Mouse (Mus musculus) midbrain, embryonic 13.5 days (tissue): ENCODE measurements around the gene D030056L22Rik. TPM values are rescaled to one million over a fixed set of nuclear protein-coding genes. Genes with fewer than 3 reads are reported as not detected.
A peak's percentile ranks its signal among the peaks of the same experiment; 100 is the strongest.

Source experiments
- ATAC-seq: fragments of 200-750 bp; cut with Nextera tagmentation; 2 replicates; pipeline ENCODE4 v1.8.0; 2017; ENCODE audit warnings: mild to moderate bottlenecking, moderate TSS enrichment, moderate library complexity
- H3K27ac ChIP-seq: fragments of 300-500 bp; sonication (generic); 2 replicates; pipeline ENCODE4 v1.5.1; 2015; ENCODE audit warnings: inconsistent platforms, mild to moderate bottlenecking, moderate library complexity
- H3K27me3 ChIP-seq: fragments of 300-500 bp; sonication (generic); 2 replicates; pipeline ENCODE4 v1.6.1; 2015; ENCODE audit warnings: mild to moderate bottlenecking, inconsistent platforms
- H3K36me3 ChIP-seq: fragments of 300-500 bp; sonication (generic); 2 replicates; pipeline ENCODE4 v1.6.1; 2015; ENCODE audit warnings: mild to moderate bottlenecking, inconsistent platforms
- H3K4me1 ChIP-seq: fragments of 300-500 bp; sonication (generic); replicated peaks from 2 replicates; pipeline ENCODE4 v1.6.1; 2015; ENCODE audit warnings: inconsistent platforms
- H3K4me2 ChIP-seq: fragments of 300-500 bp; sonication (generic); replicated peaks from 2 replicates; pipeline ENCODE4 v1.6.1; 2015; ENCODE audit warnings: moderate library complexity, mild to moderate bottlenecking, inconsistent platforms
- H3K4me3 ChIP-seq: fragments of 300-500 bp; sonication (generic); replicated peaks from 2 replicates; pipeline ENCODE4 v1.5.1; 2015; ENCODE audit warnings: mild to moderate bottlenecking, inconsistent platforms
- H3K9ac ChIP-seq: fragments of 300-500 bp; sonication (generic); replicated peaks from 2 replicates; pipeline ENCODE4 v1.6.1; 2015; ENCODE audit warnings: mild to moderate bottlenecking, inconsistent platforms
- H3K9me3 ChIP-seq: fragments of 300-500 bp; sonication (generic); 2 replicates; pipeline ENCODE4 v1.6.1; 2016; ENCODE audit warnings: mild to moderate bottlenecking, inconsistent platforms
- WGBS: fragments of 180-500 bp; shearing (Covaris S2); methylation state at CpG from one replicate; pipeline ENCODE4 v1.1.7; 2015; 5-methylcytosine and 5-hydroxymethylcytosine counted together
- polyA plus RNA-seq: library from polyadenylated mRNA; unstranded; fragments of >200 nt; fragmentation: Nextera tagmentation; extraction: Ambion mirVana; gene quantifications from 2 replicates; pipeline ENCODE4 v1.2.1, GENCODE M21; 2015

The D030056L22Rik gene
- polyA plus RNA-seq, result 57.5 and 63.1 TPM in 2 replicates

GRCm38 (mm10) chr19:18712866-18713300, at the start of gene D030056L22Rik:
TSS of gene D030056L22Rik (plus strand) at chr19:18713193.
- peak; percentile 99 for ATAC-seq
- Histone ChIP-seq H3K4me3 (peak within 1 kb of the TSS; percentile 77), H3K27ac (peak within 1 kb of the TSS; percentile 92), H3K4me1 (peaks cover 29% of the 10 kb centered on the region), H3K9ac (peak within 1 kb of the TSS; percentile 81), H3K36me3 (no peaks in the 10 kb centered on the region; the same call in 1 of the 2 replicates), H3K4me2 (peak within 1 kb of the TSS; percentile 79), H3K27me3 (no peaks in the 10 kb centered on the region), H3K9me3 (no peaks in the 10 kb centered on the region)
- WGBS, result under 1% methylated on average over 49 of the region's 49 CpGs

GRCm38 (mm10) chr19:18663904-18664303, 49.1 kb upstream of the D030056L22Rik start:
- Histone ChIP-seq H3K4me3 (no peak overlapping the region), H3K36me3 (no peaks in the 10 kb centered on the region), H3K27ac (no peak overlapping the region), H3K9ac (no peak overlapping the region), H3K27me3 (no peaks in the 10 kb centered on the region), H3K4me1 (no peaks in the 10 kb centered on the region), H3K9me3 (no peaks in the 10 kb centered on the region), H3K4me2 (no peak overlapping the region)
- WGBS, result 79% methylated on average over 2 of the region's 2 CpGs
- ATAC-seq, result no peak

- H3K4me2 ChIP-seq, result no peak overlapping the region
- ATAC-seq, result no peak
These were observed 46.0 kb upstream of the D030056L22Rik start for GRCm38 (mm10) chr19:18666966-18667365.

GRCm38 (mm10) chr19:18669551-18669950, 43.4 kb upstream of the D030056L22Rik start:
- H3K9me3 ChIP-seq, result no peaks in the 10 kb centered on the region
- H3K27me3 ChIP-seq, result no peaks in the 10 kb centered on the region
- H3K36me3 ChIP-seq, result no peaks in the 10 kb centered on the region
- no peak overlapping the region for H3K9ac ChIP-seq
- no peak for ATAC-seq
- H3K4me1 ChIP-seq, result peaks cover 22% of the 10 kb centered on the region
- no peak overlapping the region for H3K4me3 ChIP-seq
- no peak overlapping the region for H3K4me2 ChIP-seq
- no peak overlapping the region for H3K27ac ChIP-seq
- WGBS, result 56% methylated on average over 7 of the region's 7 CpGs

More at GRCm38 (mm10) chr19:18666966-18667365, 46.0 kb upstream of the D030056L22Rik start:
- no peak overlapping the region for H3K9ac ChIP-seq
- H3K36me3 ChIP-seq, result no peaks in the 10 kb centered on the region
- H3K4me1 ChIP-seq, result peaks cover 5% of the 10 kb centered on the region
- H3K27ac ChIP-seq, result no peak overlapping the region
- no peaks in the 10 kb centered on the region for H3K27me3 ChIP-seq
- H3K4me3 ChIP-seq, result no peak overlapping the region
- no peaks in the 10 kb centered on the region for H3K9me3 ChIP-seq
- WGBS, result 72% methylated on average over 7 of the region's 7 CpGs

GRCm38 (mm10) chr19:18670608-18671007, 42.4 kb upstream of the D030056L22Rik start, which contains the start of gene Carnmt1:
TSS of gene Carnmt1 (plus strand) at chr19:18670764.
- Histone ChIP-seq H3K27me3 (no peaks in the 10 kb centered on the region), H3K4me1 (peaks cover 22% of the 10 kb centered on the region), H3K36me3 (no peaks in the 10 kb centered on the region), H3K27ac (peak within 1 kb of the TSS; percentile 77), H3K9ac (peak within 1 kb of the TSS; percentile 73), H3K9me3 (no peaks in the 10 kb centered on the region), H3K4me2 (peak within 1 kb of the TSS; percentile 75), H3K4me3 (peak within 1 kb of the TSS; percentile 68)
- WGBS, result under 1% methylated on average over 53 of the region's 58 CpGs
- peak; percentile 98 for ATAC-seq

GRCm38 (mm10) chr19:18671056-18671741, 41.8 kb upstream of the D030056L22Rik start:
- under 1% methylated on average over 61 of the region's 64 CpGs for WGBS
- H3K9ac ChIP-seq, result peak overlapping the region; percentile 73
- ATAC-seq, result 0 out of 2 replicates have a peak, but pooled peaks have one; percentile 1
- no peaks in the 10 kb centered on the region for H3K36me3 ChIP-seq
- peaks cover 22% of the 10 kb centered on the region for H3K4me1 ChIP-seq
- peak overlapping the region; percentile 75 for H3K4me2 ChIP-seq
- no peaks in the 10 kb centered on the region for H3K9me3 ChIP-seq
- H3K27me3 ChIP-seq, result no peaks in the 10 kb centered on the region
- H3K4me3 ChIP-seq, result peak overlapping the region; percentile 68
- peak overlapping the region; percentile 77 for H3K27ac ChIP-seq

GRCm38 (mm10) chr19:18672498-18672897, 40.5 kb upstream of the D030056L22Rik start:
- Histone ChIP-seq H3K4me3 (peak overlapping the region; percentile 68; the same call in 1 of the 2 replicates), H3K9ac (no peak overlapping the region), H3K27me3 (no peaks in the 10 kb centered on the region), H3K4me1 (peaks cover 22% of the 10 kb centered on the region), H3K36me3 (no peaks in the 10 kb centered on the region), H3K9me3 (no peaks in the 10 kb centered on the region), H3K27ac (no peak overlapping the region), H3K4me2 (peak overlapping the region; percentile 75)
- no peak for ATAC-seq
- 60% methylated on average over 3 of the region's 3 CpGs for WGBS

GRCm38 (mm10) chr19:18673116-18673515, 39.9 kb upstream of the D030056L22Rik start:
- 14% methylated on average over 4 of the region's 4 CpGs for WGBS
- ATAC-seq, result no peak
- Histone ChIP-seq H3K4me2 (peak overlapping the region; percentile 75), H3K4me1 (peaks cover 22% of the 10 kb centered on the region), H3K9me3 (no peaks in the 10 kb centered on the region), H3K27me3 (no peaks in the 10 kb centered on the region), H3K9ac (peak overlapping the region; percentile 32; the same call in 1 of the 2 replicates), H3K4me3 (peak overlapping the region; percentile 24), H3K36me3 (no peaks in the 10 kb centered on the region), H3K27ac (no peak overlapping the region; the same call in 1 of the 2 replicates)

GRCm38 (mm10) chr19:18682142-18682541, 30.9 kb upstream of the D030056L22Rik start:
- 82% methylated on average over 4 of the region's 4 CpGs for WGBS
- no peaks in the 10 kb centered on the region for H3K9me3 ChIP-seq
- peaks cover 20% of the 10 kb centered on the region for H3K36me3 ChIP-seq
- H3K27me3 ChIP-seq, result no peaks in the 10 kb centered on the region
- no peaks in the 10 kb centered on the region for H3K4me1 ChIP-seq
- no peak for ATAC-seq
- H3K4me2 ChIP-seq, result no peak overlapping the region
- no peak overlapping the region for H3K9ac ChIP-seq
- no peak overlapping the region for H3K4me3 ChIP-seq
- no peak overlapping the region for H3K27ac ChIP-seq

- Histone ChIP-seq H3K4me2 (no peak overlapping the region), H3K36me3 (0 out of 2 replicates have a peak, but pooled peaks cover 4% of the 10 kb centered on the region), H3K9me3 (no peaks in the 10 kb centered on the region), H3K9ac (no peak overlapping the region), H3K4me1 (no peaks in the 10 kb centered on the region), H3K27me3 (no peaks in the 10 kb centered on the region), H3K27ac (no peak overlapping the region), H3K4me3 (no peak overlapping the region)
- whole genome bisulfite sequencing, result 76% methylated on average over 3 of the region's 3 CpGs
- no peak for ATAC-seq
These were observed 25.4 kb upstream of the D030056L22Rik start for GRCm38 (mm10) chr19:18687556-18687955.

GRCm38 (mm10) chr19:18692176-18692575, 20.8 kb upstream of the D030056L22Rik start:
- Histone ChIP-seq H3K9me3 (no peaks in the 10 kb centered on the region), H3K4me2 (no peak overlapping the region), H3K4me3 (no peak overlapping the region), H3K27ac (no peak overlapping the region), H3K36me3 (peaks cover 18% of the 10 kb centered on the region), H3K27me3 (no peaks in the 10 kb centered on the region), H3K4me1 (no peaks in the 10 kb centered on the region), H3K9ac (no peak overlapping the region)
- no peak for ATAC-seq
- WGBS, result 91% methylated on average over 3 of the region's 3 CpGs

GRCm38 (mm10) chr19:18692768-18693167, 20.2 kb upstream of the D030056L22Rik start:
- H3K27me3 ChIP-seq, result no peaks in the 10 kb centered on the region
- WGBS, result 89% methylated on average over 2 of the region's 2 CpGs
- no peak for ATAC-seq

More at GRCm38 (mm10) chr19:18692768-18693167, 20.2 kb upstream of the D030056L22Rik start:
- no peaks in the 10 kb centered on the region for H3K4me1 ChIP-seq
- H3K27ac ChIP-seq, result no peak overlapping the region
- H3K9me3 ChIP-seq, result no peaks in the 10 kb centered on the region
- no peak overlapping the region for H3K4me3 ChIP-seq
- peaks cover 18% of the 10 kb centered on the region for H3K36me3 ChIP-seq
- H3K4me2 ChIP-seq, result no peak overlapping the region
- H3K9ac ChIP-seq, result no peak overlapping the region
